Mouse (Mus musculus): ENCODE measurements around the gene Med13l.

DNA sequence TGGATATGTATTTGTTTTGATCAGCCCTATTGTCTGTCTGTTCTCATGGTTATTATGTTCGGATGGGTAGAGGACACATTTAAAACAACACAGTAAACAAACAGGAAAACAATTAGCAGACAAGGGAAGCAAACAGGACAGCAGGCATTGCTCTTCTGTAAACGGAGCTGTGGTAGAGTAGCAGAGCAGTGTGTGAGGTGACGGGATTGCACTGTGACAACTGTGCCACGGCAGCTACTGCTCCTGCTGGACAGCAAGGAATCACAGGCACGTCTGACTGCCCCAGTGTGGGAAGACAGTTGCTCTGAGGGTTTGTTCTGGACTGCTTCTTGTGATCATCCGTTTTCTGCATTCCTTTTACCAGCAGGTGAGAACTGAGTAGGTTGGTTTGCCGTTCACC lies 94.9 kb downstream of the Med13l start:
- TF ChIP-seq CTCF (IDR thresholded peaks at IDR 0.05; ENCODE audit: borderline replicate concordance, control insufficient read depth, extremely low read depth, insufficient read depth, low read length, poor library complexity) (no peak), POLR2A (IDR thresholded peaks at IDR 0.05; ENCODE audit: control insufficient read depth, extremely low read depth, insufficient read depth, low read length, poor library complexity) (no peak)
